Mouse (Mus musculus) frontal cortex, adult (tissue): ENCODE results near the gene Uvssa.

Experiments
- ATAC-seq: cut with Nextera tagmentation; 2 replicates; pipeline ENCODE4 v1.9.2; 2017; ENCODE audit warnings: mild to moderate bottlenecking, moderate library complexity, mixed read lengths; ENCODE audit not compliant: low TSS enrichment

Gene Uvssa

DNA sequence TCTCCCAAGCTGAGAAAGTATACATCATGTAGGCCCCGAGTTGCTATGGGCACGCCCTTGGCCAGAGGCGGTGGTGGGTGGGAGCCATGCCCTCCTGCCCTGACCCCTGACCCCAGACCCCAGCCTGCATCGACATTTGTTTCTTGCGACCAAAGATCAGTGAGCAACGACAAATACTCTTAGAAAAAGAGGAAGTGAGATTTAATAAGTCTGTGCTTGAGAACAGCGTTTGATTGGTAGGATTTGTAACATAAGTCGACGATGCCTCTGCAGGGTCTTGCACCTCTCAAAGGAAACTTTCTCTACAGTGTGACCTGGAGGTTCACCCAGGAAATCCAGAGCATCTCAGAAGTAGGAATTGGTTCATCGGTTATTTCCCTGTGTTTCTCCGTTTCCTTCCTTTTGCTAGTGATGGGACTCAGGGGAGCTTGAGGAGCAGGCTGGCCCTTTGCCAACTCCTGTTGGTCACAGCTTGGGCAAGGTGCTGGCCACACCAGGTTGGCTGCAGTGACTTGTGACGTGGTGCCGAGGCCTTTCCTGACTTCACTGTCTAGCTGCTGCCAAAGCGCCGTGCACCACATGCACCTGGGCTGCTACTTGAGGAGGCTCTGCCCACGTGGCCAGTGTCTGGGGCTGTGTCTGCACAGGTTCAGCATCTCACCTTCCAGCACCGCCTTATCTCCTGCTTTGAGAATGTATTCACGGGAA, 5.9 kb upstream of the Uvssa start:
- no peak for ATAC-seq

DNA sequence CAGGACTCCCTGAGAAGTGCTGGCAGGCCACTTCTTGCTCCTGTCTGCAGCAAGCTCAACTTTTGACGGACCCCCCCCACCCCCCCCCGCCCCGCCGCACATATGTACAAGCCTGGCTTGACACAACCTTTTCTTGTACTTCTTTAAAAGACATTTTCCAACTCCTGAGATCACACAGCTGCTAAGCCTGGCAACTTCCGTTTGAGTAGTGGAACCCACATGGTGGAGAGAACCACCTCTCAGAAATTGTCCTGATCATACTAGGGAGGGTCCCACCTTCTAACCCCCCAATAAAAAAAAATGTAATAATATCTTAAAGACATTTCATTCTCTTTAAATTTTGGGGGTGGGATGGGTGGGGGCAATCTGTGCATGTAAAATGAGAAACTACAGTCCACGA, 1.2 kb upstream of the Uvssa start:
- ATAC-seq, result no peak

GRCm38 (mm10) chr5:33377801-33378301, 498 bp upstream of the Uvssa start:
- ATAC-seq, result peak; percentile 32

GRCm38 (mm10) chr5:33387550-33387949, 9.2 kb downstream of the Uvssa start:
- no peak for ATAC-seq

DNA sequence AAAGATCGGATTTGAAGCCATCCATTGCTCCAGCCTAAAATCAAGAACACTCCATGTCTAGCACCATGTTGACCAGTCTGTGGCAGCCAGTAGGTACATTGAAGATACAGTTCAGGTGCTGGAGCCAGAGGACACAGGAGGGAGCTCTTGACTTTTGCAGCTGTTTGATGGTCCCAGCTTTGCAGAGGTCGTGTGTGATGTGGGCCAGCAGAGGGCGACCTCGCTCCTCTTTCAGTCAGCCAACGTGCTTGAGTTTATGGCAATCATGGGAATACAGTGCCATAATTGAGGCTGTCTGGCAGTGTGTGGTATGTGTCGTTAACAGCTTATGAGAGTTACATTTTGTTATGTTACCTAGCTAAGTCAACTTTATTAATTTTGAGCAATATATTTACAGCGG, 15.5 kb downstream of the Uvssa start:
- peak; percentile 94 for ATAC-seq

- ATAC-seq, result no peak
Observed at GRCm38 (mm10) chr5:33395693-33396092, 17.3 kb downstream of the Uvssa start.

GRCm38 (mm10) chr5:33396828-33397227, 18.5 kb downstream of the Uvssa start:
- no peak for ATAC-seq

GRCm38 (mm10) chr5:33400819-33401218, 22.5 kb downstream of the Uvssa start:
- ATAC-seq, result no peak

GRCm38 (mm10) chr5:33420313-33420712, 42.0 kb downstream of the Uvssa start:
- ATAC-seq, result no peak

DNA sequence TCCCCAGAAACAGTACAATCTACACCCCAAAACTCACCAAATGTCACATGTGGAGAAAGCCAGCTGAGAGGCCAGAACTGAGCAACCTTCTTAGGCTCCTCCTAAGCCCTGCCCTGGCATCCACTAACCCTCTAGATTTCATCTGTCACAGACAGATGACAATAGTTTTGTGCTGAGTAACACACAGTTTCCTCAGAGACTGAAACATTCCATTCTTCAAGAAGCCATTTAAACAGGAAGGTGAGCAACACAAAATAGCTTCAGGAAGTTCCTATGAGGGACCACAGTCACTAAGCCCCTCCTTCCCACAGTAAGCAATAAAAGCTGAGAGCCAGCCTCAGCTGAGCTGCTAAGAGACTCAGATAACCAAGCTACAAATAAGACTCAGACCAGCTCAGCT, 49.1 kb downstream of the Uvssa start:
- ATAC-seq, result no peak

GRCm38 (mm10) chr5:33430106-33430505, 51.8 kb downstream of the Uvssa start:
- no peak for ATAC-seq

- ATAC-seq, result no peak
Observed at GRCm38 (mm10) chr5:33430511-33431172, 52.3 kb downstream of the Uvssa start.

DNA sequence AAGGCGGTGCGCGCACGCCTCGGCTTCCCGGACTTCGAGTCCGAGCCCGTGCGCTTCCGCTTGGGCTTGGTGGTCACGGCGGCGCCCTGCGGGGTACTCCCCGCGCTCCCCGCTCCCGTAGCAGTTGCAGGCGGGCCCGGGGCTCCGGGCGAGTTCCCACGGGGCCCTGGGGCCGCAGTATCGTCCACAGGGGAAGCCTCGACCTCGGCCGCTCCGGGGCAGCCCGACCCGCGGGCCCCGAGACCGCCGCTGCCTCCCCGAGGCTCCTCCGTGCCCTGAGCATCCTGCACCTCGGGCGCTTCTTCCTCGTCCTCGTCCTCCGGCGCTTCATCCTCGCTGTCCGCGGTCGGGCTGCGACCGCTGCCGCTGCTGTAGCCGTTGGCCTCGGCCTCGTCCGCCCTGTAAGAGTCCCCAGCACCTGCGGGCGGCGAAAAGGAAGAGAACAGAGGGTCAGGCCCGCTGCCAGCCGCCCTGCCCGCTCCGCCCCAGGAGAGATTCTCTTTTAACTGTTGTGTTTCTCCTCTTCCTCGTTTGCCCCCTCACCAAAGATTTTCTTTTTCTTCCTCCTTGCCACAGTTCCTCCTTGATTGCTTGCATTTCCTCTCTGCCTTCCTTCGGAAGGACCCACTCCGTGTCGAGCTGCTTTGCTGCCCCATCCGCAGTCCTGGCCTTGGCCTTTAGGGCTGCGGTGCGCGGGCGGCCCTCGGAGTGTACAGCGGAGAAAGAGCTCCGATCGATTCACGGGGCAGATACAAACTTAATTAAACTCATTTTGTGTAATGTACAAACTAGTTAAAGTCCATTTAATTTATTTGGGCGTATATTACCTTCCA, 53.0 kb downstream of the Uvssa start:
- no peak for ATAC-seq

- no peak for ATAC-seq
Observed at GRCm38 (mm10) chr5:33432057-33432935, 53.9 kb downstream of the Uvssa start.

- ATAC-seq, result no peak
Observed at GRCm38 (mm10) chr5:33433201-33434138, 55.1 kb downstream of the Uvssa start, which contains the start of gene Nkx1-1. Nkx1-1 (minus strand) TSS chr5:33433976.

GRCm38 (mm10) chr5:33434141-33434780, 55.9 kb downstream of the Uvssa start:
- ATAC-seq, result no peak

DNA sequence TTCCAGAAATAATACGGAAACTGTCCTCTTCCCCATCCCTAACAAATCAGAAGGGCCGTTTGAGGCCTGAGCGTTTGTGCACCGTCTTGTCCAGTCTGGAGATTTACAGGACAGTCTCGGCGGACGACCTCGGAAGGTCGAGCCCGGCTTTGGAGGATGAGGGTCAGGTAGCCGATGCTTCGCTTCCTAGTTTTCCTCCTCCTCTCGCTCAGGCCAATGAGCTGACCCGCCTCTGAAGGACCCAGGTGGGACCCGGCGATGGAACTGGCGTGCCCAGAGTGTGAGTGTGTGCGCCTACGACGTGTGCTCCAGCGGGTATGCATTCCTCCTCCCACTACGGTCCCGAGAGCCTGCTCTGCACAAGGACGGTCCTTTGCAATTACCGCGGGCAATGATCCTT, 56.8 kb downstream of the Uvssa start:
- ATAC-seq, result no peak

GRCm38 (mm10) chr5:33435941-33436340, 57.6 kb downstream of the Uvssa start:
- ATAC-seq, result no peak

- no peak for ATAC-seq
Observed at GRCm38 (mm10) chr5:33438214-33438613, 59.9 kb downstream of the Uvssa start.
